Mouse (Mus musculus) T-helper 17 cell (primary cell): Measurements from ENCODE around the gene Rbp1.

ENCODE experiments used
- in situ Hi-C, 2 experiments: fragments of 300-600 bp; cut with MboI, MseI; formaldehyde crosslinking; loops; 1 replicate in 1 of 2; 2 replicates in 1 of 2; pipeline ENCODE4 v1.15.1; 2025; ENCODE audit warnings: high pct_unique_total_duplicates in 2 of 2

Rbp1 gene

DNA sequence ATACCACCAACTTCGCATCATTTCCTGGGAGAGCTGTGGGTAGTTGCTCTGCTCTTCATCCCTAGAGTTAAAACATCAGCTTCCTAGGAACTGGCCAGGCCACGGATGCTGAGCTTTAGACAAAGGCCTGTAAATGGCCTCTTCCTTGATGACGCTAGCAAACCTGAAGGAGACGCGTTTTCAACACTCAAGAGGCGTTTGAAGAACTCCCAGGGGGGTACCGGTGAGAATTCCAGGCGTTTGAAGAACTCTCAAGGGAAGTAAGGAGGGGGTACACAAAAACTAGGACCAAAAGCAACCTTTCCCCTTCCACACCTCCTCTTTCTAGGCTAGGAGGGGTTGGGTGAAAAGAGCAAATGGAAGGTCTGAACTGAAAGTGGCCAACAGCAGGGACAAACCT, 1.5 kb downstream of the Rbp1 start:
- in situ Hi-C loops: no loop called here

- in situ Hi-C loops: no loop called here
These were observed 2.0 kb downstream of the Rbp1 start for GRCm38 (mm10) chr9:98424725-98425210.

- in situ Hi-C loops: no loop called here
These were observed 2.7 kb downstream of the Rbp1 start for GRCm38 (mm10) chr9:98425351-98425880.

DNA sequence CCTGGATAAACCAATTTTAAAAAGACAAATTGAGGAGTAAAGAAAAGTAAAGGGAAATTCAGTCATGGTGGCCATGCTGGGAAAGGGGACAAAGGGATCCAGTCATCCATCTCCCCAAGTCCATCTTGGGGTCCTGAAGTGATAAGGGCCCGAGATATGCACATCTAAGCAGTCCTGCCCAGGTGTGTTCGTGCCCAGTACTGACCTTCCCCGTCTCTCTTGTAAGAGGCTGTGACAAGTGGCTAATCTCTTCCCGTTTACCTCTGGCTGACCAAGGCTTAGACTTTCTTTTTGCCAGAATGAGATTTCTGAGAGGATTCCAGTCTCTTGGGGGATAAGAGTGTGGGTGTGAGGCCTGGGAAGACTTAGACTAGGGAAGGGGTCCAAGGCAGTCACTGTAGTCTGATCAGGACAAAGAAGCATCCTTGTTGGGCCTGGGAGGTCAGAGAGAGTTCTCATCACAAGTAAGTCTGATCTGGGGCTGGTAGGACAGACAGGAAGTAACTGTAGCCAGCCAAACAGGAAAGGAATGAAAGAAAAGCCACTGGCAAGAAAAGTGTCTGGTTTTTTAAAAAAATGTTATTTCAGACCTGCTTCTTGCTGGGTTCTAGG, 5.3 kb downstream of the Rbp1 start:
- in situ Hi-C loops: no loop called here

GRCm38 (mm10) chr9:98428783-98429182, 6.0 kb downstream of the Rbp1 start:
- in situ Hi-C loops: no loop called here

GRCm38 (mm10) chr9:98429806-98430205, 7.0 kb downstream of the Rbp1 start:
- in situ Hi-C loops: no loop called here

DNA sequence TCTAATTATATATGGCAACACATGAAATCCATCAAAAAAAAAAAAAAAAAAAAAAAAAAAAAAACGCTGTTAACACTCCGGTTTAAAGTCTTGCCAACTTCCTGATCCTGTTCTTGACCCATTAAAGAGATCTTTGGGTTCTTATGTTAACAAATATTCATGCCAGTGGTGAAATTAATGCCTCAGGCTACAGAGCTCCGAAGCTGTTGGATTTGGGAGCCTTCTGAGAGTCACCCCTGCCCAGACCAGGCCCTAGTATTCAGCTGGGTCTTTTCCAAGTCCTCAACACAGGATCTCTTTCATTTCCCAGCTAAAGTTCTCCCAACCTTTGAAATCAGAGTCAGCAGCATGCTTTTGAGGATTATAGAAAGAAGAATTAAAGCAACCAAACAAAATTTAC, 7.8 kb downstream of the Rbp1 start:
- in situ Hi-C loops: no loop called here

GRCm38 (mm10) chr9:98433021-98433420, 10.3 kb downstream of the Rbp1 start:
- in situ Hi-C loops: no loop called here

DNA sequence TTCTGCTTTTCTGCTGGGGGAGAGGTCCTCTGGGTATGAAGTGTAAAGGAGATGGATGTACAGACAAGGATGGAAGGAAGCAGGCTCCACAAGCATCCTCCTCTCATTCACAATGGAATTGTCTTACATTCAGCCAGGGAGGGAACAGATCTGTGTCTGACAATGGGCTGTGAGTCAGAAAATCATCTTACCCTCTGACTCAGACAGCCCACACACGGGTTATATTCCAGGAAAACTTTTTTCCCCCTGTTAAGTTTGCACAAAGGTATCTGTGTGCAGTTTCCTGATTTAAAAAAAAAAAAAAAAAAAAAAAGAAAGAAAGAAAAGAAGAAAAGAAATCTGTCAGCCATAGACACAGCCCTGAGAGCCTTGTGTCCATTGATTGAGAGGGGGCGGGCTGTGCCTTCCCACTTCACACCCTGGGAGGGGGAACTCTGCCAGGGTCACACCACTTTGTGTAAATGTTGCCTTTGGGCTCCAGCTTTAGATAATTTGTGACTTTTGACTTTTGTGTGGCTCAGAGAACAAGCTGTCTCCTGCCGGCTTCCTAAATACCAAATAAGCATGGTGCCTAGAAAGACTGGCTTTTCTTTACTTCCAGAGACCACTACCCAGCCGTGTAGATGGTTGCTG, 11.3 kb downstream of the Rbp1 start:
- in situ Hi-C loops: no loop called here

GRCm38 (mm10) chr9:98437819-98438218, 15.1 kb downstream of the Rbp1 start:
- in situ Hi-C loops: no loop called here

DNA sequence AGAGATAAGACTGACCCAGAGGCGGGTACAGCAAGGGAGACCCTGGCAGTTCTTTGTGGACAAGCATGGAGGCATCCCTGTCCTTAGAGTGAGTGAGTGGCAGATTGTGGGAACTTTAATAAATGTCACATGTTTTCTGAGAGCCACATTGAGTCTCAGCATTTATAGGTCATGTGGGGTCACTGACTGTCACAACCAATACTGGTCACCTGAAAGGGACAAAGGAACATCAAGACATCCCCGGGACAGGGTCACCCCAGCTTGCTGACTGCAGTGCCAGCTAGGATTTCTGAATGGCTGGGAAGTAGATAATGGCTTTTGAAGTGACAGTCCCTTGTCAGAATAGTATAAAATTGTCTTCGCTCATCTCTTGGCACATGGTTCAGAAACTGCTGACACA, 16.3 kb downstream of the Rbp1 start:
- in situ Hi-C loops: no loop called here

DNA sequence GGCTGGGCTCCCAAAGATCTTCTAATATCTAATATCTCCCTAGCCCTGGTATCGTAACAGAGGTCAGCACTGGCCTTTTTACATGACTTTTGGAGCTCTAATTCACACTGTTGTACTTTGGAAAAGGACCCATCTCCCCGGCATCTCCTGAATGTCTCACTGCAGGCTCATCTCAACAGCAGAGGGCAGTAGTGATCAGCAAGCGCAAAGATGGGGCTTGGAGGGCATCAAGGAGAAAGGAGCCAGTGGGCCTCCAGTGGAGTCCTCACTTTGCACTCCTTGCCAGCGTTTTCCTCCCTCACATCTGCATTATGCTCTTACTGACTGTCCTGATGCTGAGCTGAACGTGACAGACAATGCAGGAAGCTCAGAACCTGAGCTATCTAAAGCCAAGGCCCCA, 19.9 kb downstream of the Rbp1 start:
- in situ Hi-C loops: no loop called here

- in situ Hi-C loops: no loop called here
These were observed 22.8 kb downstream of the Rbp1 start for GRCm38 (mm10) chr9:98445359-98446149.

GRCm38 (mm10) chr9:98450976-98451375, 28.2 kb downstream of the Rbp1 start:
- in situ Hi-C loops: no loop called here

GRCm38 (mm10) chr9:98466709-98467108, 43.9 kb downstream of the Rbp1 start:
- in situ Hi-C loops: no loop called here

GRCm38 (mm10) chr9:98480172-98480749, 57.5 kb downstream of the Rbp1 start:
- in situ Hi-C loops: no loop called here

- in situ Hi-C loops: no loop called here
These were observed 59.5 kb downstream of the Rbp1 start for GRCm38 (mm10) chr9:98482256-98482655.

GRCm38 (mm10) chr9:98485020-98485419, 62.3 kb downstream of the Rbp1 start:
- in situ Hi-C loops: no loop called here

- in situ Hi-C loops: no loop called here
These were observed 63.1 kb downstream of the Rbp1 start, which contains the start of gene Rbp2 for GRCm38 (mm10) chr9:98485815-98486214. TSS of gene Rbp2 (plus strand) at chr9:98486115.

- in situ Hi-C loops: no loop called here
These were observed 64.5 kb downstream of the Rbp1 start for GRCm38 (mm10) chr9:98487273-98487672.

DNA sequence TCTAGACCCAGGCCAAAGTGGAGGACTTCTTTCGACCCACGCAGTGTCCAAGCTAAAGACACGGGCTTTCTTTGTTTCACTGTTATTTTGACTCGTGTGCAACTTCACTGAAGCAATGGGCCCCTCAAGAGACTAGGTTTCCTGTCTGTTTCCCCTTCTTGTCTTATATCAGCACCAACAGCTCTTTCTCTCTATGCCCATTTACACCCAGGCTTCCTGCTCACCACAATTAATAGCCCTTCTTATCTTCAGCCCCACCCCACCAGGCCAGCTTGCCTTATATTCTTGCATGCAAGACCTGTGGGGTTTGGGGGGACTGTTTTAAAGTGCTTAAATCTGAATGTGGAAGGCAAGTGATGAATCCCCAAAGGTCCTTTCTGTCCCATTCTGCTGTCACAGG, 66.8 kb downstream of the Rbp1 start:
- in situ Hi-C loops: no loop called here

DNA sequence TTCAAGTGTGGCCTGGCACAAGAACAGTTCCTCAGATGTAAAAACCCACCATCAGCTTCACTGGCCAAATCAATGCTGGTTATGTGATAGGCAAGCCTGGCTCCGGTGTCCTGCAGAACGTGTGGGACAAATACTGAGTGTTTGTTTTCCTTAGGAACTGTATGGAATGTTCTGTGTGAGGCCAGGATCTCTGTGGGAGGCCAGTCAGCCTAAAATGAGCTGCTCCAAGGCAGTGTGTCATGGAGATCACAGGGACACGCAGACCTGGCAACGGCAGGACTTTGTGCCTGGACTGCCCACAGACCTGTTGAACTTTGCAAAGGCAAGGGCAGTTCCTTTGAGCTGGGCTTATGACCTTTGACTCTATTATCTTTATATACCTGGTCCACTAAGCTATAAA, 67.4 kb downstream of the Rbp1 start:
- in situ Hi-C loops: no loop called here
